7 mouse cellular contexts compared by ENCODE assay signal in the genomic region with DNA sequence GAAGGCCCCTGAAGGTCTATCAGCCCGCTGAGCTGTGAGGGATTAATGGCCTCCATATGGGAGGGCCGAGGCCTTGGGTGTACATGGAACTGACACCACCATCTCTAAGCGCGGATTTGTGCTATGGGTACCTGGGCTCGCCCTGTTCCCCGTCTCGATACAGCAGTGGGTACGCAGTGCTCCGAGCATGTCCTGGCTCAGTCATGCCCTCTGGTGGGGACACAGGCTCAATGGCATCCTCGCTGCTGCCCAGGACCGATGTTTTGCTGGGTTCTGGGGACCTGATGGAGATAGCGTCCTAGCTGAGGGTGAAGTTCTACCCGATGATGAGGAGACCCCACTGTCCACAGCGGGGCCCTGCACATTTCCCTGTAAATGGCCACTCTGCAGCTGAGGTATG. TPM values are rescaled to one million over a fixed set of nuclear protein-coding genes. Genes with fewer than 3 reads are reported as not detected.
A peak's percentile ranks its signal among the peaks of the same experiment; 100 is the strongest.
DNase-seq lines count a peak whose midpoint lies in the region; ATAC-seq and TF ChIP-seq lines count a peak whose summit lies in the region.

No protein-coding gene starts in this region.

- no peaks in the 10 kb centered on the region for H3K36me3 ChIP-seq in testis, adult 2 months (ENCODE audit: control insufficient read depth, insufficient read depth, low read length)
- H3K36me3 ChIP-seq in embryonic facial prominence, embryonic 11.5 days (replicated peaks; ENCODE audit: control insufficient read depth, insufficient read depth, low read depth, low read length), result peaks cover 25% of the 10 kb centered on the region

- H3K9me3 ChIP-seq in embryonic facial prominence, embryonic 11.5 days (replicated peaks; ENCODE audit: control insufficient read depth, low read length), result no peaks in the 10 kb centered on the region

- no peaks in the 10 kb centered on the region for H3K4me1 ChIP-seq in testis, adult 2 months (ENCODE audit: control insufficient read depth, insufficient read depth, low read length)
- H3K4me1 ChIP-seq in embryonic facial prominence, embryonic 11.5 days (ENCODE audit: control insufficient read depth, insufficient read depth, low read length), result no peaks in the 10 kb centered on the region

- peak; percentile 45; the same call in 1 of the 2 replicates for TF ChIP-seq CTCF in testis, adult 2 months (IDR thresholded peaks at IDR 0.05; ENCODE audit: control insufficient read depth, insufficient read depth, insufficient replicate concordance, low read depth, low read length)

- 0 out of 2 replicates have a peak, but pooled peaks have one; percentile 10 for ATAC-seq in embryonic facial prominence, embryonic 11.5 days (replicated peaks; ENCODE audit: insufficient number of reproducible peaks, low FRiP score, low TSS enrichment, low read depth)

- H3K4me3 ChIP-seq in testis, adult 2 months (ENCODE audit: control insufficient read depth, low read depth, low read length), result no peak overlapping the region
- no peak overlapping the region for H3K4me3 ChIP-seq in embryonic facial prominence, embryonic 11.5 days (ENCODE audit: low read depth, low read length)

- H3K27me3 ChIP-seq in testis, adult 2 months (ENCODE audit: control insufficient read depth, insufficient read depth, low read length), result no peaks in the 10 kb centered on the region
- no peaks in the 10 kb centered on the region for H3K27me3 ChIP-seq in embryonic facial prominence, embryonic 11.5 days (ENCODE audit: control insufficient read depth, insufficient read depth, low read length)

- intact Hi-C loops in heart, postnatal 25 days (cut with DNase I), result loop anchor here (5.0 kb wide), 1 partner anchor 43 kb away; no protein-coding TSS in a partner anchor

- TF ChIP-seq POLR2A in testis, adult 2 months (IDR thresholded peaks at IDR 0.05; ENCODE audit: control insufficient read depth, low read depth, low read length), result no peak

- WGBS in embryonic facial prominence, embryonic 11.5 days, result 76% methylated on average over 14 of the region's 14 CpGs

- no peak overlapping the region for H3K9ac ChIP-seq in embryonic facial prominence, embryonic 11.5 days (replicated peaks; ENCODE audit: low read length)

- H3K4me2 ChIP-seq in embryonic facial prominence, embryonic 11.5 days (ENCODE audit: low read depth, low read length), result no peak overlapping the region

- no peak overlapping the region for H3K27ac ChIP-seq in testis, adult 2 months (ENCODE audit: control insufficient read depth, insufficient read depth, low read depth, low read length)
- no peak overlapping the region for H3K27ac ChIP-seq in embryonic facial prominence, embryonic 11.5 days (replicated peaks; ENCODE audit: low read depth, low read length)

- DNase-seq in kidney, postnatal 10 days, result peak; percentile 67
- DNase-seq in kidney, adult 8-10 months, result no peak
- no peak for DNase-seq in testis, postnatal 14 days (ENCODE audit: low spot score)
- DNase-seq in embryonic facial prominence, embryonic 11.5 days (ENCODE audit: low spot score), result no peak
- DNase-seq in adrenal gland, adult 2 months, result no peak
- DNase-seq in heart, postnatal 25 days (ENCODE audit: low spot score), result no peak

RNA-seq across cellular contexts. Expression of gene Rflna, which starts 21.0 kb away (rescaled TPM):
- 0.19 and 0.76 TPM in 2 replicates for polyA plus RNA-seq in testis, adult 2 months (2012; rRNA removed)
- polyA plus RNA-seq in embryonic facial prominence, embryonic 11.5 days (2014; fragmentation: Nextera tagmentation; extraction: Ambion mirVana), result 7.2 and 10.3 TPM in 2 replicates
- 1 to 10 TPM; 4.6 to 5.6 TPM for total RNA-seq in adrenal gland, adult 2 months (2021)
- 18.7 and 21.1 TPM in 2 replicates for polyA plus RNA-seq in adrenal gland, adult 2 months (2012; rRNA removed)
- under 1 TPM; 0.26 to 0.31 TPM for total RNA-seq in heart, postnatal 25 days (2021)
